Mouse (Mus musculus) thymus, postnatal 0 days (tissue): ENCODE results near the gene Ttll9. TPM values are rescaled to one million over a fixed set of nuclear protein-coding genes. Genes with fewer than 3 reads are reported as not detected.

Experiments used
- DNase-seq: peaks from one replicate; pipeline ENCODE4 v3.0.0-alpha.2; 2015; ENCODE audit warnings: low spot score
- polyA plus RNA-seq: library from polyadenylated mRNA; unstranded; fragments of >200 nt; fragmentation: Nextera tagmentation; extraction: Ambion mirVana; gene quantifications from 2 replicates; pipeline ENCODE4 v1.2.1, GENCODE M21; 2015

The Ttll9 gene
- polyA plus RNA-seq, 1 experiment from 2014 or later: 3.0 TPM

GRCm38 (mm10) chr2:152941776-152942175 lies 20.5 kb upstream of the Ttll9 start:
- peak; percentile 40 for DNase-seq

GRCm38 (mm10) chr2:152942898-152943515 lies 19.3 kb upstream of the Ttll9 start:
- DNase-seq: no peak

- no peak for DNase-seq
Measured at GRCm38 (mm10) chr2:152943568-152943967, 18.7 kb upstream of the Ttll9 start.

GRCm38 (mm10) chr2:152944013-152944412 lies 18.3 kb upstream of the Ttll9 start:
- DNase-seq: no peak

- DNase-seq: no peak
Measured at GRCm38 (mm10) chr2:152947098-152947497, 15.2 kb upstream of the Ttll9 start.

GRCm38 (mm10) chr2:152948438-152949020 lies 13.8 kb upstream of the Ttll9 start:
- DNase-seq: no peak

- DNase-seq: no peak
Measured at GRCm38 (mm10) chr2:152950358-152951064, 11.8 kb upstream of the Ttll9 start.

GRCm38 (mm10) chr2:152951065-152951849 lies 11.0 kb upstream of the Ttll9 start, which contains the start of gene Dusp15:
Gene Dusp15, minus strand, starts transcription at chr2:152951698.
- DNase-seq: peak; percentile 53

GRCm38 (mm10) chr2:152951850-152952720 lies 10.2 kb upstream of the Ttll9 start:
- DNase-seq: no peak

GRCm38 (mm10) chr2:152958116-152958515 lies 4.2 kb upstream of the Ttll9 start:
- no peak for DNase-seq

GRCm38 (mm10) chr2:152965555-152965954 lies 3.3 kb downstream of the Ttll9 start:
- no peak for DNase-seq

- DNase-seq: no peak
Measured at GRCm38 (mm10) chr2:152976991-152977390, 14.7 kb downstream of the Ttll9 start.

- no peak for DNase-seq
Measured at GRCm38 (mm10) chr2:152985582-152985981, 23.3 kb downstream of the Ttll9 start.

- DNase-seq: no peak
Measured at GRCm38 (mm10) chr2:152991529-152991928, 29.2 kb downstream of the Ttll9 start.

- no peak for DNase-seq
Measured at GRCm38 (mm10) chr2:152997046-152997445, 34.8 kb downstream of the Ttll9 start.

- peak; percentile 46 for DNase-seq
Measured at GRCm38 (mm10) chr2:153002492-153003248, 40.4 kb downstream of the Ttll9 start.

GRCm38 (mm10) chr2:153003681-153004338 lies 41.5 kb downstream of the Ttll9 start:
- peak; percentile 18 for DNase-seq

- no peak for DNase-seq
Measured at GRCm38 (mm10) chr2:153005981-153006380, 43.7 kb downstream of the Ttll9 start.

GRCm38 (mm10) chr2:153009192-153009973 lies 47.1 kb downstream of the Ttll9 start:
- DNase-seq: no peak
